Mouse (Mus musculus) liver, adult (tissue): Measurements from ENCODE around the gene Mpig6b.

ENCODE experiments used
- GATA4 ChIP-seq: IDR thresholded peaks from 2 replicates; pipeline ENCODE4 v1.6.1; 2014; ENCODE audit warnings: mild to moderate bottlenecking, low read length; ENCODE audit not compliant: insufficient replicate concordance

The Mpig6b gene

DNA sequence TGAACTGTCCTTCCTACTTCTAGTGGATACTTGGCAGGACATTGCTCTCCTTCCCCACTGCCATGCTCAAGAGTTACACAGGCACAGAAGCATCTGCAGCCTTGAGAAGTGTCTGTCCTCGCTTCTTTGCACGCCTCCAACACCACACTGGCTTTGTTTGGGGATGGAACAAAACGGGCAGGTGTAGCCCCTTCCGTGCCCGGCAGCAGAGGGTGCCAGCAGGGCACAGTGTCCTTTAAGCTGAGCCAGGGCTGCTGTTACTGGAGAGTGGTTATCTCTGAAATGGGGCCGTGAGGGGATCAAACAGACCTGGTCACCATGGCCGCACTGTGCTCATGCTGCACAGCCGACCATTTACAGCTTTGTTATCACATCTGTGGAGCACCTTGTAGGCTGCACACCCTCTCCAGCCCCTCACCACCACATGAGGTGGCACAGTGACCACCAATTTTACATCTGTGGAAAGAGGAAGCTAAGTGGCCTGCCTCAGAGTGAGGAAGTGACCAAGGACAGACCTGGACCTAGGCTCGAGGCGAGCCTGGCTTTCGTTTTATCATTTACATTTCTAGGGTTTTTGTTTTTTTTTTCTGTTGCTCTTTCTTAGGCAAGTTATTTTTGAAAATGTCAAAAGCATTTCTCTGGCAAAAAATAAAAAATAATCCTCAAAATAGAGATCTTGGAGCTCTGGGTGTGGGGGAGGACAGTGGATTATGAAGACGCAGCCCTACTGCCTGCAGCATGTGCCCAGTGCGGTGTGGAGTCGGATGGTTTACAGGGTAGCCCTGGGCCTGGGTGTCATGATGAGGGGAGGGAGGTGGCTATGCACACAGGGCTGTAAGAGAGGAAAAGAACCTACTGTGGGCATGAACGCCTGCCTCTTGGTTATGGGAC lies 28.7 kb upstream of the Mpig6b start:
- TF ChIP-seq GATA4, result no peak

GRCm38 (mm10) chr17:35092403-35093198 lies 26.6 kb upstream of the Mpig6b start:
- no peak for TF ChIP-seq GATA4

GRCm38 (mm10) chr17:35090166-35090932 lies 24.4 kb upstream of the Mpig6b start:
- no peak; the same call in 1 of the 2 replicates for TF ChIP-seq GATA4

GRCm38 (mm10) chr17:35088825-35089644 lies 23.1 kb upstream of the Mpig6b start, which contains the start of gene Abhd16a:
Abhd16a (plus strand) TSS chr17:35089263.
- peak; percentile 35; the same call in 1 of the 2 replicates for TF ChIP-seq GATA4

DNA sequence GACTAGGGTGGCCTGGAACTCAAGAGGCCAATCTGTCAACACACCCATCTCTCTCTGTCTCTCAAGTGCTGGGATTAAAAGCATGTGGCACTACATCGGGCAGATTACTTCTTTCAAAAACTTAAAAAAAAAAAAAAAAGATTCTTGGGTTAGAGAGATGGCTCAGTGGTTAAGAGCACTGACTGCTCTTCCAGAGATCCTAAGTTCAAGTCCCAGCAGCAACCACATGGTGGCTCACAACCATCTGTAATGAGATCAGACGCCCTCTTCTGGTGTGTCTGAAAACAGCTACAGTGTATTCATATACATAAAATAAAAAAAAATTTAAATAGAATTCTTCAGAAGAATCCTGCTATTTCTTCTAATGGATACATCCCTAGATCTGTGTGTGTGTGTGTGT lies 22.2 kb upstream of the Mpig6b start:
- TF ChIP-seq GATA4, result no peak

GRCm38 (mm10) chr17:35085208-35085865 lies 19.4 kb upstream of the Mpig6b start, which contains the start of gene Ly6g6f:
Ly6g6f (minus strand) TSS chr17:35085610.
- TF ChIP-seq GATA4, result peak; percentile 76; the same call in 1 of the 2 replicates

GRCm38 (mm10) chr17:35083929-35084497 lies 18.0 kb upstream of the Mpig6b start:
- no peak for TF ChIP-seq GATA4

DNA sequence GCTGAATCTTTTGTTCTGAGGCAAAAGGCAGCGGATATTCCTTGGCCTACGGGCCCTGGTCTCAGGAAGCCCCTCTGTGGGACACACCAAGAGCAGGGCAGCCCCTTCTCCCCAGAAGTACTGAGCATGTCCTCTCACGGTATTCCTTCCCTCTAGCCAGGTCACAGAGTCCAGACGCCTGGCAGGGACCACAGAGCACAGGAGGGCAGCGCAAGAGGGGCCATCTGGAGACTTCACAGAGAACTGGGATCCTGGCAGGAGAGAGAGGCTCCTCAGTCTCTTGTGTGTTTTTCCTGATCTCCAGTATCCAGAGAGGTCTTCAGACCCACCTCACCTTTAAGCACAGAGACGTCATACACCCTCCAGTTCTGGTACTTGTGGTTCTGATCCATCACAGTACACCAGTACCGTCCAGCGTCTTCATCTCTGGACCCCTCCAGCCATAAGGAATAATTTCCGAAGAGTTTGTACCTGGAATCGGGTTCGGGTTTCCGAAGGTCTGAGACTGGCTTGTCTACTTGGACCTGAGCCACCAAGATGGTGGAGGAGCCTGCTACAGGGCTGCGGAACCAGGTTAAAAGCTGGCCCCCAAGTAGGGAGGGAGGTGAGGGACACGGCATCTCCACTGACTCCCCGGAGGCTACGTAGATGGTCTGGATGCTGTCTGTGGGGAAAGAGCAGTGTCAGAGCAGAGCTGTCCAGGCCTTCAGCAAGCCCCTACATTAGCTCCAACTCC lies 17.0 kb upstream of the Mpig6b start:
- TF ChIP-seq GATA4, result no peak

- TF ChIP-seq GATA4, result no peak
These were observed 14.7 kb upstream of the Mpig6b start for GRCm38 (mm10) chr17:35080710-35081109.

DNA sequence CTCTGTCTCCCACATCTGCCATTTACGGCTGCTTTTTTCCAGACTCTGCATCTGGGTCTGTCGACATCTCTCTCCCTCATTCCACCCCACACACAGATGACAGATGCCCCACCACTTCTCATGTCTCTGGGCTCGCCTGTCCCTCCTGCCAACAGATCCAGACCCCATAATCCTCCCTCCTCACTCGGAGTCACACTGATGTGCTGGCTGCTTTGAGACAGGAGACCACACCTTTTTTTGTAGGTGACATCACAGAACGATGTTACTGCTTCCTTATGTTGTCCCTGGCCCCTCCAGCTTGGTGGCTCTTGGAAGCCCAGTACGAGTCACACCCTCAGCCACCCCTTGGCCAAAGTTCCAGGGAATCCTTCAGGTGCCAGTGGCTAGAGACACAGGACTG lies 14.3 kb upstream of the Mpig6b start:
- no peak for TF ChIP-seq GATA4

GRCm38 (mm10) chr17:35079778-35080177 lies 13.8 kb upstream of the Mpig6b start:
- TF ChIP-seq GATA4, result peak; percentile 71; the same call in 1 of the 2 replicates

GRCm38 (mm10) chr17:35077786-35078233 lies 11.8 kb upstream of the Mpig6b start, which contains the start of gene Ly6g6d:
Ly6g6d (minus strand) TSS chr17:35078065.
- no peak for TF ChIP-seq GATA4
